Mouse (Mus musculus): ENCODE data around the gene Mrps36.
A peak's percentile ranks its signal among the peaks of the same experiment; 100 is the strongest.

GRCm38 (mm10) chr13:100703468-100703867, 41.0 kb downstream of the Mrps36 start:
- TF ChIP-seq CTCF (IDR thresholded peaks at IDR 0.05; ENCODE audit: low read depth, low read length) (peak; percentile 37), EP300 (IDR thresholded peaks at IDR 0.05; ENCODE audit: insufficient read depth, low read depth, low read length) (no peak), POLR2A (IDR thresholded peaks at IDR 0.05; ENCODE audit: insufficient read depth, low read length) (no peak)

Data from ES-Bruce4 (cell line).